Mouse (Mus musculus) heart, postnatal 0 days (tissue): ENCODE measurements around the gene H2-T24.
"Not testable (repeated sequence)": the region's sequence is repeated elsewhere in the genome, so short reads cannot be mapped to it uniquely, and the experiment has no call there.

Experiments
- CTCF ChIP-seq: IDR thresholded peaks from 2 replicates; pipeline ENCODE4 v1.5.1; 2016; ENCODE audit warnings: antibody characterized with exemption, control low read depth, low read depth
- EP300 ChIP-seq: IDR thresholded peaks from 2 replicates; pipeline ENCODE4 v1.6.1; 2016; ENCODE audit warnings: antibody characterized with exemption, low read depth

DNA sequence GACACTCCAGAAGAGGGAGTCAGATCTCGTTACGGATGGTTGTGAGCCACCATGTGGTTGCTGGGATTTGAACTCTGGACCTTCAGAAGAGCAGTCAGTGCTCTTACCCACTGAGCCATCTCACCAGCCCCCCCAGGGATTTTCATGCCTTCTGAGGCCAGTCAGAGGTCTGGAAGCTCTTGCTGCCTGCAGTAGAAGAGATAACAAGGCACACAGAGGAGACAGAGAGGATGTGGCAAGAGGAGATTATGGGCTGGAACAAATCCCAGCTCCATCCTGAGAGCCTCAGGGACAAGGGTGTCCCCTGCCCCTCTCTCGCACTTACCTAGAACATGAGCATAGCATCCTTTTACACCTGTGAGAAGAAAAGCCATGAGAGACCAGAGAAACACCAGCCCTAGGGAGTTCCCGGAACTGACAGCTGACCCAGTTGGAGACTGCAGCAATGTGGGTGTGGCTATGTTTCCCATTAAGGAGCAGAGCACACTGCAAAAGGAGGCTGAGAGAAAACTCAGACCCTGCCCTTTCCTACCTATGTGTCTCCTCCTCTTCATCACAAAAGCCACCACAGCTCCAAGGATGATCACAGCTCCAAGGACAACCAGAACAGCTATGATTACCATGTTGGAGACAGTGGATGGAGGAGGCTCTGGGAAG, 9.8 kb upstream of the H2-T24 start:
- TF ChIP-seq CTCF, EP300: not testable (repeated sequence)
